Mouse (Mus musculus): Measurements from ENCODE around the gene Slc45a2. TPM values are rescaled to one million over a fixed set of nuclear protein-coding genes. Genes with fewer than 3 reads are reported as not detected.

Gene Slc45a2
- total RNA-seq, 2 experiments from 2014 or later, result not detected

DNA sequence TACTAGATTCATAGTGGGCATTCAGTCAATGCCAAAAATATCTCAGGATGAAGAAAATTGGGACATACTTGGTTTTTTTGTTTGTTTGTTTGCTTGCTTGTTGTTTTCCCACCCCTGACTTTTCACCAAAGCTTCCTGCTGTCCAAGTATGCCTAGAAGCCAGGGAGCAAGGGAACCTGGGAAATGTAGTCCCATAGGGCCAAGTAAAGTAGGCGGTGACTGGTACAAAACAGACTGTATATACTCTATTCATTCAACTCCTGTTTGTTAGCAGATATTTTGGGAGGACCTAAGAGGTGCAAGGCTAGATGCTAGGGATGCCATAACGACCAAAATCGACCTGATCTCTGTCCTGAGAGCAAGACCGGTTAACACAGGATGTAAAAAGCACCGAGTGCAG, 689 bp upstream of the Slc45a2 start:
- intact Hi-C loops (cut with DNase I), result no loop called here

DNA sequence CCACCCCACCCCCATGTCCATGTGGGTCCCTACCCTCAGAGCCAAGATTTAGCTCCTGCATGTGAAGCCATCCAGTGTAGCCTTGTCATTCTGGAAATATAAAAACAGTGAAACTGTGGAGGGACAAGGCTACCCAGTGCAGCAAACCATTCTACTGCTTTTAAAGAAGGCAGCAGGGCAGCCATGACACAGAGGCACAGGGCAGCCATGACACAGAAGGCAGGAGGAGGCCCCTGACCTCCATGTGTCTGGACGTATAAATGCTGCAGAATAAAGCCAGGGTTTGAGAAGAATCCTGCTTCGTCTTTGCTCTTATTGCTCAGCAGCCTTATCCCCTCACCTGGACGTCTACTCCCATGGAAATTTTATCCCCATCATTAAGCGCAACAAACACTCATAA, 3.3 kb downstream of the Slc45a2 start:
- DNase-seq, result no peak
- intact Hi-C loops (cut with DNase I), result no loop called here

More for the DNA sequence above, 689 bp upstream of the Slc45a2 start:
- DNase-seq, result peak in 1 of 2 experiments; percentile 11

DNA sequence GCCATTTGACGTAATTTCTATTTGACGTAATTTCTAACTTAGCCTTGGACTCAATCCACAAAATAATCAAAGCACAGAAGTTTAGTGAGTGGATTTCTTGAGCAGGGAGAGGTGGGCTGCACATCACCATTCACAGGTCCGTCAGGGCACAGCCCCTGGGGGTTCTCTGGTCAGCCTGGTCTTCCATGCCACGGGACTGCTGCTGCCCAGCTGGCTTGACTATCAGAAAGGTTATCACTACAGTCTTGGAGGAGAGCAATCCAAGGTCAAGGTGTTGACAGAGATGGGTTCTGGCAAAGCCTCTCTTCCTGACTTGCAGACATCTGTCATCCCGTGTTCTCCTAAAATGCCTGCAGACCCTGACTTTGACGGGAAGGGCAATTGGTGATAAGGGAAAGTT, 4.1 kb downstream of the Slc45a2 start:
- intact Hi-C loops (cut with DNase I), result no loop called here
- DNase-seq, result no peak

DNA sequence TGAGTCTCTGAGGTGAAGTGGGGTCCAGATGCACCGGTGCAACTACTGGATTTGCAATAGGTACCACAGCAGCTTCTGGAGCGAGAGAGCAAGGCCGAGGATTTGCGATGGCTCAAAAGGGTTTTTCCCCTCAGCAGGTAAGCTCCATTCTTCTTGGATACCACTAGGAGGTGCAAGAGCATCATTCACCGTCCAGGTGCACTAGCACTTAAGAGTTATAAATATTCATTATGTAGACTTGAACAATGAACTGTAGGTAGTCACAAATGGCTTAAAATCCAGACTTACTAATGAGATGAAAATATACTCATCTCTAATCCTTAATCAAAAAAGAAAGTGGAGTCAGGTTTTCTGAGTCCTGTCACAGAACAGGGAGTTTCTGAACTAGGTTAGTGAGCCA, 8.2 kb downstream of the Slc45a2 start:
- intact Hi-C loops (cut with DNase I), result no loop called here
- DNase-seq, result no peak

DNA sequence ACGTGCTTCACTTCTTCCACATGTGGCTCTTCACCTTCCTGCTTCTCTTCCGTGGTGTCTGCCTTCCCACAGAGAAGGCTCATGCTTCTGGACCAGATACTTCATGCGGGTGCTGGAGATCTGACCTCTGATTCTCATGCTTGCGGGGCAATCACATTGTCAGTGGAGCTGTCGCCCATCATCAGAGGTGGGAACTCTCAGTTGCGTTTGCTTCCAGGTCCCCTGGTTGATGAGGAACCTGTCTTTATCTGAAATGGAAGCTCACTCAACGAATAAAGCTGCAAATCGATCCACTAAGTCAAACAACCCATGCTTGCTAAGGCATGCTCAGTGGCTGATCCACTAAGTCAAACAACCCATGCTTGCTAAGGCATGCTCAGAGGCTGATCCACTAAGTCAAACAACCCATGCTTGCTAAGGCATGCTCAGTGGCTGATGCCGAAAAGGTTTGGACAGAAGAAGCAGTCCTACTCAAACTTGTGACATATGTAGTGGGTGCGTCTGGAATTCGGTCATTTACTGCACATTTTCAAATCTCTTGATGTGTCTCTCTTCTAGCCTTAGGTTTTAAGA, 10.5 kb downstream of the Slc45a2 start:
- intact Hi-C loops (cut with DNase I), result no loop called here
- no peak for DNase-seq

DNA sequence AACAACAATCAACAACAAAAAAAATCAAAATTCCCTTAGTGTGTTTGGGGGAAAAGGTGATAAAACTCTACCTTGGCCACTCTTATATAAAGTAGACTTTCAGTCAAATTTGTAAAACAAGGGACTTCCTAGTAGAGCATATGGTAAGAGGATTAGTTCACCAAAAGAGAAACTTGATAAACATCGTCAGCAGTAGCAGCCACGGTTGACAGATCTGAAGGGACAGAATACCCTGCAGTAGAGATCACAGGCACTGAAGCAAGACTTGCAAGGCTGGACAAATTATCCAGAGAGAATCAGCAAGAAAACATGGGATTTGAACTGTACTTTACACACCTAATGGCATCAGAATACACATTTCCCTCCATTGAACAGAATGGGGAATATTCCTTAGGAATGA, 14.4 kb downstream of the Slc45a2 start:
- DNase-seq, result no peak
- intact Hi-C loops (cut with DNase I), result no loop called here

DNA sequence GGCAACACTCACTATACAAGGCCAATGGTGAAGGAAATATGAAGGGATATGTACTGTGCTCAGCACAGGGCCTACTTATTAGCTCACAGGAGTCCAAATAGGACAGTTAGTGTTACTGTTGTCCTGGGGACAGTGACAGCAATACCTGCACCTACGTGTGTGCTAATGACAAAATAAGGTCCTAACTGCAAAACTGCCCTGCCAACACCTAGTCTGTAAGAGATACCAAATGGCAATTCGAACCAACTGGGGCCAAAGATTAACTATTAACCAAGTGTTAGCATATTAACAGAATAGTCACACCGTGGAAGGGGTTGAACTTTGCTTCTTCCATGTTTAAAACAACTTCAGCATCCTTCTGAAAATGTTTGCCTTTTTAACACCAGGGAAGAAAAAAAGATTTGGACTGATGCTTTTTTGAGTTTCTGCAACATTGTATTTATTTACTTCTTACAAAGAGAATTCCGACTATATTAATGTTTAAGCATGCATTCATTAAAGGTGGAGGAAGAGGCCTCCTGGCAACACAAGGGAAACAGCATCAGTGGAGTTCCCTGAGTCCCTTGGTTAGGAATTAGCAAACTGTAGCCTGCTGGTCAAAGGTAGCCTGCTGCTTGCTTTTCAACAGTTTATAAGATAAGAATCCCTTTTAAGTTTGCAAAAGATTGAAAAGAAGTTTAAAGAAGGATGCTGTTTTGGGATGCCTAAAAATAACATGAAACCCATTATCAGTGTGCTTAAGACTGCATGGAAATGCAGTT, 26.5 kb downstream of the Slc45a2 start:
- DNase-seq, result no peak
- intact Hi-C loops (cut with DNase I), result no loop called here

DNA sequence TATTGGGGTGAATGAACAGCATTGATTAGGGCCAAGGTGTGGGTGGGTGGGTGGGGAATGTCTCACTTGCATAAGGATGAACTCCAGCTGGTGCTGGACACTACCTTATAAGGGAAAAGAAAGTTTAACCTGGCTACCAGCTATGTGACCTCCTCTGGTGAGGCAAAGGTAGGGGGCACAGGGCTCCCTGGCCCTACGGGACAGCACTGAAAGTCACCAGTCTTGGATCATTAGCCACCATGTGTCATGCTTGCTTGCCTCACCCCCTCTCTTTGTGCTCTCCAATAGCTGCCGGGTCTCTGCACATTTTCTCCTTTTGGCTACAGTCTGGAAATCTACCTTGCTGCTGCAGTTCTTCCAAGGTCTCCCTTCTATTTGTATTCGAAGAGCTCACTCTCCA, 29.7 kb downstream of the Slc45a2 start:
- intact Hi-C loops (cut with DNase I), result loop anchor here (10.0 kb wide), 1 partner anchor 225 kb away; no protein-coding TSS in a partner anchor
- no peak for DNase-seq

DNA sequence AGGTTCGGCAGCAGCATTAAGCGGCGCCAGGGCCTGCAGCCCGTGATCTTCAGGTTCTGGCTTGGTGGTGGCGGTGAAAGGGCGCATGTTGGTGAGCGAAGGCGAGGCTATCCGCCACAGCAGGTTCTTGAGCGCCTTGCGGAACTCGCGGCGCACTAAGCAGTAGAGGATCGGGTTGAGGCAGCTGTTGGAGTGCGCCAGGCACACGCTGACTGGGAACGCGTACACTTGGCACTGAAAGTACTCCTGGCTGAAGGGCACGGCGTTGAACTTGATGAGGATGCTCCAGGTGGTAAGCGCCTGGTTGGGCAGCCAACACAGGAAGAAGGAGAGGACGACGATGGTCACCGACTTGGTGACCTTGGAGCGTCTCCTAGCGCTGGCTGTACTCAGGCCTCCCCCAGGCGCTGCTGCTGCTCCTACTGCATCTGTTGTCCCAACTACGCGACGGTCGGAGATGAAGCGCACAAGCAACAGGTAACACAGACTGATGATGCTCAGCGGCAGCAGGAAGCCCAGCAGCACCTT, 35.5 kb downstream of the Slc45a2 start:
- no peak for DNase-seq
- intact Hi-C loops (cut with DNase I), result loop anchor here (5.0 to 10.0 kb wide), 2 partner anchors 114 to 219 kb away; no protein-coding TSS in a partner anchor

DNA sequence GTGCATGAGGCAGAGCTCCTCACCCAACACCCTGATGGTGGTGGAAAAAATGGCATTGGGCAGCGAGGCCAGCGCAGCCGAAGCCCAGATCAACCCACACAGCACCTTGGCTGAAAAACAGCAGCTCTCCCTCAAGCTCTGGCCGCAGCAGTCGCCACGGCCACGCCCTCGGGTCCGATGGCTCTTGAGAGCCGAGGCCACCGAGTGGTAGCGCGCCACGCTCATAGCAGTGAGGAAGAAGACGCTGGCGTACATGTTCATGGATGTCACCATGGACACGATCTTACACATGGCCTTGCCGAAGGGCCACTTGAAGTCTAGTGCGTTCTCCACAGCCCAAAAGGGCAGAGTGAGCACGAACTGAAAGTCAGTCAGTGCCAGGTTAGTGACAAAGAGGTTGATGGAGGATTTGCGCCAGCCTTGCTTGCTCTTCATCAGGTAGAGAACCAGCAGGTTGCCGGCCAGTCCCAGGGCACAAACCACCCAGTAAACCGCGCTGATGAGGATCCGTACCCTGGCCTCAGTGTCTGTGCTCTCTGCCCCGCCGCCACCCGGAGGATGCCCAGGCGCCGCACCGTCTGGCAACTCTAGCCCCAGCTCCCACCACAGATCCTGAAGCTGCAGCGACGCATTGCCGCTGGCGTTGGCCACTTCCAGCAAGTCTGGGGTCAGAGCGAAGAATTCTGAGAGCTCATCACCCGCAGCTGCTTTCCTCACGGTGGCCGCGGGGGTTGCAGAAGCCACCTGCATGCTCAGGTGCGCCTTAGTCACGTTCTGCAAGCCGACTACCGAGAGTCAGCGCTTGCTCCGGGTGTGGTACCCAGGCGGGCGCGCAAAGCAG, 36.2 kb downstream of the Slc45a2 start:
- intact Hi-C loops (cut with DNase I), result loop anchor here (5.0 to 10.0 kb wide), 2 partner anchors 114 to 218 kb away; no protein-coding TSS in a partner anchor

DNA sequence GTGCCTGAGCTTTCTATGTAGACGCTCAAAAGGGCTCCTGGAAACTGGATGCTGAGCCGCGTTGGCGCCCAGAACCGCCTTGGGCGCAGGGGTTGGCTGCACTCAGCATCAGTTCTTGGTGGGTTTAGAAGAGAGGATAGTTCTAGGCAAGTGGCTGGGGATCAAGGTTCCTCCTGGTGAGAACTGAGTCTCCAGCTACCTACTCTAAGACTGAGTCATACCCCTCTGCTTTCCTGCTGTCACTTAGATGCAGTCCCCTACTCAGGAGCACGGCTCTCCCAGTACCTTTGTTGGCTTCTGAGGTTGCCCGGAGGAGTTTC, 36.8 kb downstream of the Slc45a2 start:
- peak in 1 of 2 experiments; percentile 2 for DNase-seq
- intact Hi-C loops (cut with DNase I), result loop anchor here (5.0 to 10.0 kb wide), 2 partner anchors 115 to 217 kb away; no protein-coding TSS in a partner anchor

More for the DNA sequence above, 36.2 kb downstream of the Slc45a2 start:
- DNase-seq, result peak; percentile 17 to 20

DNA sequence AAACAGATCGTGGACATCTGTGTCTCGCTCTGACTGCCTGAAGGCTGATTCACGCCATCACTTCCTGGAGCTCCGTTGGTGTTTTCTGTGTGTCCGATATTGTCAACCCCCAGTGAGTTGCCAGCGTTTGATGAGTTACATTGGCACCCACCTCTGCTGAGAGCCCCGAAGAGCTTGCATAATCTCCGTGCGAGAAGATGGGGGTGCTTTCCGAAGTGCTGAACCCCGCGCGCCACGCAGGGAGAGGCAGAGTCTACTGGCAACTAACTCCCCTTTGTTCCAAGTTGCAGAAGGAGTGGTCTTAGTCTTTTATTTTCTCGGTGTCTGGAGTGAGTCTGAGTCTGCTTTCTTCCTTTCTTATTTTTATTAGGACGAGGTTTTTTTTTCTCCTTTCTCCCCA, 37.2 kb downstream of the Slc45a2 start, which contains the start of gene Rxfp3:
Gene Rxfp3, minus strand, starts transcription at position 281 of the 400 bp plus-strand sequence.
- intact Hi-C loops (cut with DNase I), result loop anchor here (1.0 to 10.0 kb wide), 4 partner anchors 115 to 343 kb away; no protein-coding TSS in a partner anchor
- peak in 1 of 2 experiments; percentile 23 for DNase-seq

DNA sequence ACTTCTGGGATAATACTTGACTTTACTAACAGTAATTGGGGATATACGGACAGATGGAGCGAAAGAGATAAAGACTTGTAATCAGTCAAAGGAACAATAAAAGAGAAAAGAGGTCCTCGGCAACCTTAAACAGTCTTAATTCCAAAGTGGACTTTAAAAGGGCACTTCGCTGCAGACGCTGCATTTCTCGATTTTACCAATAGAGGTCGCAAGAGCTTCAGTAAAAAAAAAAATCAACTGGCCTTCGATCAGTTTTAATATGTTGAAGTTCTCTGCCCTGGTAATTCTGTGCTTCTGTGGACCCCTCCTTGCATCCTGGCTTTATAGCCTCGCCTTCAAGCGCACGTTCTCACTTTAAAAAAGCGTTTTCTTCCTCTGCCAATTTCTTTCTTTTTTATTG, 38.0 kb downstream of the Slc45a2 start:
- peak; percentile 33 to 68 for DNase-seq
- intact Hi-C loops (cut with DNase I), result loop anchor here (1.0 to 10.0 kb wide), 4 partner anchors 116 to 342 kb away; no protein-coding TSS in a partner anchor

DNA sequence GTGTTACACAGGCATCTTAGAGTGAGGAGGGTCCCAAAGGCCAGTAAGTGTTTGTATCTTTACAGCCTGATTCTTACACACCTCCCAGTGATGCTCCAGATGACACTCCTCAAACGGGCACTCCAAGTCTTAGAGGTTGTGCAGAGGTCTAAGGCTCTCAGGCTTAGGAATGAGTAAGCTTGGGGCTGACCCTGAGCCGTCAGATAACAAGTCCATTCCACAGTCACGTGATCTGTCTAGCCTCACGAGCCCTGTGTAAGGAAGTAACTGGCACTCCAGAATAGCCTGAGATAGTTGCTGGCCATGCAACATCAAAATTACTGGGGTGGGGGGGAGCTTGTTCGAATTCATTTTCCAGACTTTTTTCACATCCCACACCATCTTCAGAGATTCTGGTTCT, 39.5 kb downstream of the Slc45a2 start:
- intact Hi-C loops (cut with DNase I), result no loop called here

DNA sequence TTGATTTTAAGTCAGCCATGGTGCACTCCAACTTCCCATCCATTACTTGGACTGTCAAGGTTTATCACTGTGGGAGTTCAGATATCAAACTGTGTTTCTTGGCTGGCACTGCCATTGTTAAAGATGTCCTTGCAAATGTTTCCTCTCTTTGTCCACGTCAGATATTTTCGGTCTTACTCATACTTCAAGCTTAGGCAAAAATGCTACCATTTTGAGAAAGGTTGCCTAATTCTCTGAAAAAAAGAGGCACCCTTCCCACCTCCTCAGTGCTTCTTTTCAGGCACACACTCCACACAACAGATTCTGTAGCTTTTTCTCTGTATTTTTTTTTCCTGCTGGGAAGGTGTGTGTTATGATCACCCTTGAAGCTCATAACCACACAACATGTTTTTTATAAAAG, 40.7 kb downstream of the Slc45a2 start:
- intact Hi-C loops (cut with DNase I), result no loop called here
- no peak for DNase-seq

More for the DNA sequence above, 39.5 kb downstream of the Slc45a2 start:
- no peak for DNase-seq

DNA sequence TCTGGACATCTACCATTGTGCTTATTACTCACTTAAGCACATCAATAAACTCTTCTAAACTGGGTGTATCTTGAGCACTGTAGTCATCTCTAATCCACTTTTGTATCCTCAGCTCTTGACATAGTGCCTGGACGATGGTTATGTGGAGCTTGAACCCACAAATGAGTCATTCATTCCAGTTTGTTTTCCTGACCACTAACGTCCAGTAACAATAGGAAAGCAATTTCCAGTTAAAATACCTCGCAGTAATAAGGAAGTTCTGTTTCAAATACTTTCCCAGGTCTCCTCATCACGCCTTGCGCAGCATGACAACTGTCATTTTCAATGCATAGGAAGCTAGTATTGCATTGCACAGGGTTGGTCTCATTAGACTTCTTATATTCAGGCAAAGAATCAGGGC, 42.3 kb downstream of the Slc45a2 start:
- intact Hi-C loops (cut with DNase I), result no loop called here
- DNase-seq, result no peak

DNA sequence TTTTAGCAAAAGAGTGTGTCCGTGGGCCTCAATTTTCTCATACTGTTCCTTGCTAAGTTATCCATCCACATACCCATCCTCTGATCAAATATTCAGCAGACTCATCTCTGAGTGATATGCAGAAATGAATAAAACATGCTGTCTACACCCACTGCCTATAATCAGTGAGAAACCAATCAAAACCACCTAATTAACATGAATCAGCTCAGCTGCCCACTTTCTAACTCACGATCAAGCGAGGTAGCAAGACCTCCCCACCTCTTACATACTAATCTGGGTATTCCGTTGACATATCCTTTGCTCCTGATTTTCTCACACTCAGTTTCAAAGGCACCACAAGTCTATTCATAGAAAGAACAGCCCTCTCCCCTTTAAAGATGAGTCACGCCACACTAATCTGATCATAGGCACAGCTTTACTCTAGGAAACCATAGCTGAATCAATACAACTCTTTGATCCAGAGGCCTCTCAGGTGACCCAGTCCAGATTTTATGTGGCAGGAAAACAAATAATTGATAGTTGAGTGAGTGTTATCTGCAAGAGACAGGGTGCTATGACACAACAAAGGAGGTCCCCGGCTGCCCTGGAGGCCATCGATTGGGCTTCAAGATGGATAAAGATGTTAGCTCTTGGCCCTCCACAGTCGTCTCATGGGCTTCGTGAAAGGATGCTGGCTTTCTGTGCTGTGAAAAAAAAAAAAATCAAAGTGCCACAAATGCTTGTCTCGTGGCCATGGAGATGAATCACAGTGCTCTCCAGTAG, 53.3 kb downstream of the Slc45a2 start:
- no peak for DNase-seq
- intact Hi-C loops (cut with DNase I), result no loop called here

DNA sequence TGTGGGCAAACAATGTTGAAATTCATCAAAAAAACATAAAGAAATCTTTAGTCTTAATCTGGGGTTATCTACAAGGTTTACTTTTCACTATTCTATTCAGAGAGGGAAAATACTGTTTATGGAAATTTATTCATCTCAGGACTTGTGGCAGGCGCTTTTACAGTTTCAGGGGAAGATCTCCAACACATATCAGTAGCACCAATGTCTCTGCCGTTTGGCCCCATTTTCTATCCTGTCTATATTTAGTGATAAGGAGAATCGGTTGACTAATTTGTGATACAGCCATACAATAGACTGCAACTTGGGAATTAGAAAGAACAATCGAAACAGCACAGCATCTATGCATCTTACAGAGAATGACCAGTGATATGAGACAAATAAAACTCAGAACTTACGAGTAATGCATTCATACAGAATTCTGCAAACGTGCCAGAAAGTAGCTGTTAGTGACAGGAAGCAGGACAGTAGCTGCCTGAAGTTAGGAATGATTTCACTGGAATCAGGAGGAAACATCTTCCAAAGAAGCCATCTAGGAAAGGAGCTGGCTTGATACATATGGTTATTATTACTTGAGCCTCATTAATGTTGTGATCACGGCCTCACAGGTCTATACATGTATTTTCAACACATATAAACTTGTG, 54.0 kb downstream of the Slc45a2 start:
- intact Hi-C loops (cut with DNase I), result no loop called here
- DNase-seq, result no peak

DNA sequence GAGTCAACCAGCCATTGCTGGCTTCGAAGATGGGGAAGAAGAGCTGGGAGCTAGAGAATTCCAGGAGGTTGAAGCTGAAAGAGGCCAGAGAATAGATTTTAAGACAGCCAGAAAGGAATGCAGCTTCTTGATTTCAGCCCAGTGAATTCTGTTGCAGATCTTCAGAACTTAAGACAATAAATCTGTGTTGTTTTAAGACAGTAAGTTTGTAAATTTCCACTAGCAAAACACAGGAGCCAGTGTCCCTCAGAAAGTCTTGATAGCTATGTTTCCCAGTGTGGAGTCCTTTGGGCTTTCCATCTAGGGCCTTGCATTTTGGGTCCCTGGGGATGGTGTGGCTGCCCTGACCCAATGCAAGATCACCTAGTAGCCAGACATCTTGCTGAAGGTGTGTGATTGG, 62.4 kb downstream of the Slc45a2 start:
- no peak for DNase-seq
- intact Hi-C loops (cut with DNase I), result no loop called here

Data from heart, postnatal 14 days (tissue).